Mouse (Mus musculus) myocyte (in vitro differentiated cells): ENCODE data around the gene Dock1. TPM values are rescaled to one million over a fixed set of nuclear protein-coding genes. Genes with fewer than 3 reads are reported as not detected.

ENCODE experiments used
- H3K27me3 ChIP-seq: one replicate; pipeline ENCODE4 v1.6.1; 2011; ENCODE audit not compliant: control insufficient read depth, insufficient read depth, insufficient read length
- H3K36me3 ChIP-seq: one replicate; pipeline ENCODE4 v1.6.1; 2011; ENCODE audit not compliant: control insufficient read depth, insufficient read depth
- H3K4me2 ChIP-seq: one replicate; pipeline ENCODE4 v1.6.1; 2011; ENCODE audit warnings: low read depth, control low read depth
- H3K4me3 ChIP-seq: one replicate; pipeline ENCODE4 v1.5.1; 2011; ENCODE audit warnings: mild to moderate bottlenecking, control low read depth, moderate library complexity
- H3K79me2 ChIP-seq: one replicate; pipeline ENCODE4 v1.6.1; 2011; ENCODE audit not compliant: control insufficient read depth, insufficient read depth
- H3ac ChIP-seq: one replicate; pipeline ENCODE4 v1.6.1; 2011; ENCODE audit not compliant: control insufficient read depth, insufficient read length
- CEBPB ChIP-seq: IDR thresholded peaks from 2 replicates; pipeline ENCODE4 v1.6.1; 2011; ENCODE audit warnings: mild to moderate bottlenecking, moderate library complexity; ENCODE audit not compliant: poor library complexity, insufficient read depth, severe bottlenecking
- E2F4 ChIP-seq: IDR thresholded peaks from one replicate; pipeline ENCODE4 v1.6.1; 2011; ENCODE audit warnings: mild to moderate bottlenecking, control low read depth, moderate library complexity; ENCODE audit not compliant: insufficient read depth
- MAX ChIP-seq: IDR thresholded peaks from one replicate; pipeline ENCODE4 v1.6.1; 2011; ENCODE audit warnings: low read depth, mild to moderate bottlenecking, control low read depth
- MYOD1 ChIP-seq, 3 experiments: IDR thresholded peaks; one replicate each; pipeline ENCODE4 v1.6.1; 2011; ENCODE audit warnings: control low read depth in 2 of 3, low read depth in 2 of 3, mild to moderate bottlenecking in 2 of 3, moderate library complexity in 1 of 3; ENCODE audit not compliant: insufficient read length in 2 of 3, control insufficient read depth in 1 of 3
- MYOG ChIP-seq, 3 experiments: IDR thresholded peaks; one replicate each; pipeline ENCODE4 v1.6.1; 2011; ENCODE audit warnings: control low read depth in 2 of 3, low read depth in 2 of 3, mild to moderate bottlenecking in 2 of 3; ENCODE audit not compliant: insufficient read length in 2 of 3, control insufficient read depth in 1 of 3, insufficient read depth in 1 of 3
- POLR2A ChIP-seq: IDR thresholded peaks from one replicate; pipeline ENCODE4 v1.6.1; 2011; ENCODE audit warnings: low read depth, mild to moderate bottlenecking, control low read depth, moderate library complexity; ENCODE audit not compliant: insufficient read length
- POLR2AphosphoS2 ChIP-seq: IDR thresholded peaks from one replicate; pipeline ENCODE4 v1.6.1; 2011; ENCODE audit warnings: low read depth, control low read depth; ENCODE audit not compliant: insufficient read length
- REST ChIP-seq: IDR thresholded peaks from one replicate; pipeline ENCODE4 v1.6.1; 2011; ENCODE audit warnings: mild to moderate bottlenecking, control low read depth, moderate library complexity; ENCODE audit not compliant: insufficient read depth, insufficient read length
- SRF ChIP-seq: IDR thresholded peaks from one replicate; pipeline ENCODE4 v1.6.1; 2011; ENCODE audit warnings: low read depth; ENCODE audit not compliant: control insufficient read depth, insufficient read length
- TCF12 ChIP-seq: IDR thresholded peaks from one replicate; pipeline ENCODE4 v1.6.1; 2011; ENCODE audit warnings: mild to moderate bottlenecking, control low read depth; ENCODE audit not compliant: poor library complexity, insufficient read depth, severe bottlenecking
- TCF3 ChIP-seq: IDR thresholded peaks from one replicate; pipeline ENCODE4 v1.6.1; 2011; ENCODE audit warnings: low read depth, control low read depth; ENCODE audit not compliant: insufficient read length
- USF1 ChIP-seq: IDR thresholded peaks from one replicate; pipeline ENCODE4 v1.6.1; 2011; ENCODE audit warnings: low read depth, mild to moderate bottlenecking, control low read depth, moderate library complexity
- polyA plus RNA-seq: library from polyadenylated mRNA; unstranded; fragments of >200 nt; fragmentation: generic; extraction: Trizol; gene quantifications from one replicate; pipeline ENCODE4 v1.2.1, GENCODE M21; 2012; ENCODE audit warnings: missing spikeins

The Dock1 gene
- polyA plus RNA-seq, 1 experiment, result 6.2 TPM

DNA sequence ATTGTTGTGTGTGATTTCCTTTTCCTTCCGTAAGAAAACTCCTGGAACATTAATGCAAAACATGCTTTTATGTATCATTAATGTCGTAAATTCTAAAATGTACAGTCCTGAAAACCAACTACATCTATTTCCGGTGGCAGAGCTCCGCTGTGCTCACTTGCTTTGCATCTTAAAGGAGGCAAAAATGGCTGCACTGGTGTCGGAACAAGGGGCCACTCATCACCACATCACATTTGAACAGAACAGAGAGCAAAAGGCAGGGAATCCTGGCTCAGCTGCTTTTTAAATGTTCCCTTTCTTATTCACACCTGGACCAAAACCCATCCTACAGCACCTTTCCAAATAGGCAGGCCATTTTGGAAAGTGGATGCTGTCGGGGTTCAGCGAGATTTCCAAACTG, 202.5 kb downstream of the Dock1 start:
- H3K27me3 ChIP-seq, result no peaks in the 10 kb centered on the region
- peaks cover 6% of the 10 kb centered on the region for H3K36me3 ChIP-seq
- no peak overlapping the region for H3K4me2 ChIP-seq
- H3K4me3 ChIP-seq, result no peak overlapping the region
- no peak overlapping the region for H3ac ChIP-seq
- TF ChIP-seq MYOD1 (IDR thresholded peaks at IDR 0.05; ENCODE audit: control insufficient read depth in 1 of 3, insufficient read length in 2 of 3, low read depth in 2 of 3), result no peak
- TF ChIP-seq SRF, result no peak
- TF ChIP-seq E2F4, result no peak
- no peaks in the 10 kb centered on the region for H3K79me2 ChIP-seq

DNA sequence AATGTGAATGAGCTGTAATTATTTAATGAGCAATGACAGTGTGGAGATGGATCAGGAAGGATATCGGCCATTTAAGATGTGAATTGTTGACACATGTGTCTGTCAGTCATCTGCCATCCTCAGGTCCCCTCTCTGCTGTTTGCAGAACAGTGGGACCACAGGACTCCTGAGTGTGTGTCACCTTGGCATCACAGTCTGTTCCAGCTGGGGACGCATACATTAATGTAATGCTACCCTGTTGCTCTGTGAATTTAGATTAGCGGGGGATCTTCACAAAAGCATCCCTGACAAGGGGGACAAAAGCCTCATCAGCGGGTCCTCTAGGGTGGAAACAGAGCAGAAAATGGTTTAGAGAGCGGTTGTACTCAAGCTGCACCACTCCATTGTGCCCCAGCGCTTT, 208.5 kb downstream of the Dock1 start:
- Histone ChIP-seq H3K27me3 (no peaks in the 10 kb centered on the region), H3K79me2 (no peaks in the 10 kb centered on the region), H3ac (no peak overlapping the region), H3K4me2 (no peak overlapping the region), H3K4me3 (no peak overlapping the region), H3K36me3 (peaks cover 6% of the 10 kb centered on the region)
- TF ChIP-seq POLR2AphosphoS2 (no peak), MAX (no peak), USF1 (no peak), TCF12 (no peak), MYOG (IDR thresholded peaks at IDR 0.05; ENCODE audit: control insufficient read depth in 1 of 3, insufficient read depth in 1 of 3, insufficient read length in 2 of 3, low read depth in 2 of 3) (no peak), TCF3 (no peak), E2F4 (no peak), REST (no peak), MYOD1 (IDR thresholded peaks at IDR 0.05; ENCODE audit: control insufficient read depth in 1 of 3, insufficient read length in 2 of 3, low read depth in 2 of 3) (no peak), POLR2A (no peak)

DNA sequence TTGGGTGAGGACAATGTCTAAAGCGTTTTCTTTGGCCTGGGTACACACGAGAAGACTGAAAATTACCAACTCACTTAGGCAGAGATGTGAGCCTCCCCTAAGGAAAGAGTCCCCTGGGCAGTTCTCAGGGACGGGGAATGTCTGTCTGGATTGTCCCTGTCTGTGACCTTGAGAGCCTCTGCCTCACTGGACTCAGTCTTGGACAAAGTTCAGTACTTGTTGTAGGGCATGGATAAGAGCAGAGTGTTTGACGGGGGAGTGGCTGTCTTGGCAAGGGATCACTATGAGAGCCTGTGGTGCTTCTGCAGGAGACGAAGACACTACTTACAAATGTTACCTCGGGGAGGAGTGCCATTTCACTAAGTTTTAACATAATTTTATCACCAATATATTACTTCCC, 210.0 kb downstream of the Dock1 start:
- peaks cover 6% of the 10 kb centered on the region for H3K36me3 ChIP-seq

DNA sequence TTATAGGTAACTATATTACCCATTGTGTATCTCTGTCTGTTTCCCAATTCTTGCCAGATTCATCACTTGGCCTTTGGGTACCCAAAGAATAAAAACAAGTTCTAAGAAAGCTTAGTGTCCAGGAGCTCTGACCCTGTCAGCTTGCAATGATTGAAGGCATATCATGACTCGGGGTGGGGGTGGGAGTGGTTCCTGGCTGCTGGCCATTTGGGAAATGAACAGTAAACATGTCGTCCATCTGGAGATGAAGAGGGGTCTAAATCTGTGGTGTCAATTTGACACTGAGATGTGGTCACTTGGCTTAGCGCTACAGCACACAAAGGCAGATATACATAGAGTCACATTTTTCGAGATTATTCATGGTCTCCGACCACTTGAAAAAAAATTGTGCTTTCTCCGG, 213.1 kb downstream of the Dock1 start:
- no peaks in the 10 kb centered on the region for H3K36me3 ChIP-seq
- no peaks in the 10 kb centered on the region for H3K27me3 ChIP-seq
- no peak overlapping the region for H3ac ChIP-seq
- no peak overlapping the region for H3K4me2 ChIP-seq
- H3K79me2 ChIP-seq, result no peaks in the 10 kb centered on the region
- H3K4me3 ChIP-seq, result no peak overlapping the region
- TF ChIP-seq TCF3 (no peak), CEBPB (no peak), MYOG (IDR thresholded peaks at IDR 0.05; ENCODE audit: control insufficient read depth in 1 of 3, insufficient read depth in 1 of 3, insufficient read length in 2 of 3, low read depth in 2 of 3) (no peak), POLR2AphosphoS2 (no peak), POLR2A (no peak), REST (no peak), SRF (no peak), USF1 (no peak), MAX (no peak), TCF12 (no peak)

More for the DNA sequence above, 210.0 kb downstream of the Dock1 start:
- no peak overlapping the region for H3K4me3 ChIP-seq
- H3K27me3 ChIP-seq, result no peaks in the 10 kb centered on the region
- no peaks in the 10 kb centered on the region for H3K79me2 ChIP-seq
- H3K4me2 ChIP-seq, result no peak overlapping the region
- TF ChIP-seq TCF3 (no peak), MAX (no peak), TCF12 (no peak), USF1 (no peak)
- no peak overlapping the region for H3ac ChIP-seq

DNA sequence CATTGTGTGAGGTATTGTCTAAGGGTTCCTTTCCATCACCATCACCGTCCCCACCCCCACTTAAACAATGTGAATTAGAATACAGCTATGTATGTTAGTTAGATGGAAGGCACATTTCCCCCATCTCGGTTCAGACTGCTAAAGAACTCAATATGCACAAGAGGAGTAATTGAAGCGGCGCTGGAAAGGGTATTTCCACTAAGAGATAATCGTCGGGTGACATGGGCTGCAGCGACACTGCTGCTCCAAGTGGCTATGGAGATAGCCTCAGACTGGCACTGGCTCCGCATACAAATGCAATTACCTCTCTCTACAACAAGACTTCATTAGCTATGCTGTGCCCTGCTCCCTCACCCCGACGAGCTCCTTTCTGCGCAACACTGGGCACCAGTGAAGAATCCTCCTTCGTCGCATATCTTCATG, 222.0 kb downstream of the Dock1 start:
- no peak overlapping the region for H3K4me2 ChIP-seq
- H3K27me3 ChIP-seq, result no peaks in the 10 kb centered on the region
- no peak for TF ChIP-seq E2F4
- no peak for TF ChIP-seq MYOG (IDR thresholded peaks at IDR 0.05; ENCODE audit: control insufficient read depth in 1 of 3, insufficient read depth in 1 of 3, insufficient read length in 2 of 3, low read depth in 2 of 3)
- TF ChIP-seq POLR2A, result no peak
- no peak for TF ChIP-seq MYOD1 (IDR thresholded peaks at IDR 0.05; ENCODE audit: control insufficient read depth in 1 of 3, insufficient read length in 2 of 3, low read depth in 2 of 3)
- TF ChIP-seq USF1, result no peak
- TF ChIP-seq SRF, result no peak
- TF ChIP-seq POLR2AphosphoS2, result no peak
- no peak for TF ChIP-seq MAX
- no peak for TF ChIP-seq TCF12
- no peak for TF ChIP-seq REST
- no peak for TF ChIP-seq TCF3
- TF ChIP-seq CEBPB, result no peak
- H3K4me3 ChIP-seq, result no peak overlapping the region
- H3K36me3 ChIP-seq, result no peaks in the 10 kb centered on the region
- H3ac ChIP-seq, result no peak overlapping the region
- no peaks in the 10 kb centered on the region for H3K79me2 ChIP-seq

DNA sequence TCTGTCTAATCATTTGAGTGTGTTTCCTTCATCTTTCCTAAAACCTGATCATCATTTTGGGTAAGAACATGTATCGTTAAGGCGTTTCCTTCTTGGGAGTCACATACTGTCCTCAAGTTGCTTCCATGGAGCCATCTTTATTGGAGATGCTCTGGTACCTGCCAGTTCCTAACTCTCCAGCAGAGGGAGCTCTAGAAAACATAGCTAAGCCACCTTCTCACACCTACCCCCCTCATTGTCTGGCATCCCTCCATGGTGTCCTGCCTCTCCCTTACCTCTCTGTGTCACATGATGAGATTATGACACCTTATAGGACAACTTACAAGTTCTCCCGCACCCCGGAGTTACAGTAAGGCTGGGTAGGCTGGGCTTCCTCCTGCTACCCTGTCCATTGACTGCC, 222.5 kb downstream of the Dock1 start:
- no peaks in the 10 kb centered on the region for H3K27me3 ChIP-seq
- H3K4me3 ChIP-seq, result no peak overlapping the region
- no peak overlapping the region for H3ac ChIP-seq
- H3K79me2 ChIP-seq, result no peaks in the 10 kb centered on the region
- H3K4me2 ChIP-seq, result no peak overlapping the region
- no peak for TF ChIP-seq TCF3
- TF ChIP-seq USF1, result no peak
- no peak for TF ChIP-seq MAX
- no peak for TF ChIP-seq POLR2A
- TF ChIP-seq MYOG (IDR thresholded peaks at IDR 0.05; ENCODE audit: control insufficient read depth in 1 of 3, insufficient read depth in 1 of 3, insufficient read length in 2 of 3, low read depth in 2 of 3), result no peak
- no peak for TF ChIP-seq REST
- no peak for TF ChIP-seq POLR2AphosphoS2
- TF ChIP-seq SRF, result no peak
- TF ChIP-seq MYOD1 (IDR thresholded peaks at IDR 0.05; ENCODE audit: control insufficient read depth in 1 of 3, insufficient read length in 2 of 3, low read depth in 2 of 3), result no peak
- no peak for TF ChIP-seq E2F4
- no peak for TF ChIP-seq CEBPB
- H3K36me3 ChIP-seq, result no peaks in the 10 kb centered on the region
